ENCODE assay signal across 17 mouse cellular contexts in genomic region chr13:72122230-72122627, GRCm38 (mm10).
DNase-seq lines count a peak whose midpoint lies in the region; ATAC-seq and TF ChIP-seq lines count a peak whose summit lies in the region.
"Had no signal": no experiment of that assay in that cellular context is flagged by ENCODE, and none has a peak within 500 bp of the region (broad histone marks: within the 10 kb centered on the region; RNA-seq: fewer than 3 reads in every experiment).

No protein-coding gene starts in this region.

- no peak for TF ChIP-seq CTCF in E14TG2a.4 (conservative IDR thresholded peaks at IDR 0.05; ENCODE audit: low read length)

- DNase-seq in cerebellum, postnatal 14 days: peak; percentile 53 to 55
- DNase-seq in cerebellum, adult 18-20 months: no peak
- DNase-seq in right cerebral cortex, postnatal 4 days: no peak
- no peak for DNase-seq in kidney, adult 11 months
- DNase-seq: adrenal gland, adult 2 months; cerebellum, adult 9-10 months; gastrocnemius, postnatal 36 days; liver; lung, adult 18-20 months; right cerebral cortex, adult 18-20 months had no signal

- ATAC-seq in forebrain, embryonic 13.5 days: peak; percentile 34; the same call in 1 of the 2 replicates
- ATAC-seq in midbrain, embryonic 12.5 days (ENCODE audit: low FRiP score, low read depth): peak; percentile 25; the same call in 1 of the 2 replicates
- ATAC-seq in intestine, embryonic 15.5 days: no peak

- H3K36me3 ChIP-seq in E14TG2a.4 (ENCODE audit: insufficient read depth, low read length): no peaks in the 10 kb centered on the region
- H3K36me3 ChIP-seq in forebrain, embryonic 13.5 days (ENCODE audit: poor library complexity, severe bottlenecking): no peaks in the 10 kb centered on the region
- H3K36me3 ChIP-seq in midbrain, embryonic 12.5 days: no peaks in the 10 kb centered on the region
- H3K36me3 ChIP-seq in intestine, embryonic 15.5 days: no peaks in the 10 kb centered on the region
- H3K36me3 ChIP-seq: kidney, embryonic 15.5 days had no signal

- H3K9me3 ChIP-seq in E14TG2a.4 (ENCODE audit: low read length): no peaks in the 10 kb centered on the region
- H3K9me3 ChIP-seq in forebrain, embryonic 13.5 days (replicated peaks): no peaks in the 10 kb centered on the region
- no peaks in the 10 kb centered on the region for H3K9me3 ChIP-seq in midbrain, embryonic 12.5 days
- no peaks in the 10 kb centered on the region for H3K9me3 ChIP-seq in intestine, embryonic 15.5 days
- H3K9me3 ChIP-seq: kidney, embryonic 15.5 days had no signal

- H3K9ac ChIP-seq in forebrain, embryonic 13.5 days: no peak overlapping the region
- H3K9ac ChIP-seq in midbrain, embryonic 12.5 days (replicated peaks): no peak overlapping the region
- no peak overlapping the region for H3K9ac ChIP-seq in intestine, embryonic 15.5 days
- H3K9ac ChIP-seq: kidney, embryonic 15.5 days had no signal

- H3K4me2 ChIP-seq in forebrain, embryonic 13.5 days: peak overlapping the region; percentile 26; the same call in 1 of the 2 replicates
- H3K4me2 ChIP-seq in midbrain, embryonic 12.5 days (replicated peaks): peak overlapping the region; percentile 33
- H3K4me2 ChIP-seq in intestine, embryonic 15.5 days (replicated peaks): no peak overlapping the region
- H3K4me2 ChIP-seq: kidney, embryonic 15.5 days had no signal

- 4% methylated on average over 11 of the region's 11 CpGs for WGBS in forebrain, embryonic 13.5 days
- 13% methylated on average over 11 of the region's 11 CpGs for WGBS in midbrain, embryonic 12.5 days
- WGBS in intestine, embryonic 15.5 days: 64% methylated on average over 11 of the region's 11 CpGs

- H3K4me1 ChIP-seq in E14TG2a.4 (replicated peaks; ENCODE audit: low read depth, low read length): peaks cover 9% of the 10 kb centered on the region; the same call in 1 of the 2 replicates
- peaks cover 21% of the 10 kb centered on the region for H3K4me1 ChIP-seq in forebrain, embryonic 13.5 days
- H3K4me1 ChIP-seq in midbrain, embryonic 12.5 days: peaks cover 31% of the 10 kb centered on the region
- no peaks in the 10 kb centered on the region for H3K4me1 ChIP-seq in intestine, embryonic 15.5 days (replicated peaks)

- peaks cover 21% of the 10 kb centered on the region for H3K27me3 ChIP-seq in E14TG2a.4 (ENCODE audit: insufficient read depth, low read length)
- peaks cover 79% of the 10 kb centered on the region for H3K27me3 ChIP-seq in forebrain, embryonic 13.5 days
- peaks cover 76% of the 10 kb centered on the region for H3K27me3 ChIP-seq in midbrain, embryonic 12.5 days
- 0 out of 2 replicates have a peak, but pooled peaks cover 3% of the 10 kb centered on the region for H3K27me3 ChIP-seq in intestine, embryonic 15.5 days (replicated peaks)
- H3K27me3 ChIP-seq: CH12.LX had no signal

- H3K27ac ChIP-seq in forebrain, embryonic 13.5 days: no peak overlapping the region
- peak overlapping the region; percentile 70 for H3K27ac ChIP-seq in midbrain, embryonic 12.5 days (replicated peaks)
- no peak overlapping the region for H3K27ac ChIP-seq in intestine, embryonic 15.5 days
- H3K27ac ChIP-seq: kidney, embryonic 15.5 days; macrophage had no signal

- peak overlapping the region; percentile 43 for H3K4me3 ChIP-seq in E14TG2a.4 (replicated peaks; ENCODE audit: low read length)
- no peak overlapping the region for H3K4me3 ChIP-seq in forebrain, embryonic 13.5 days
- no peak overlapping the region for H3K4me3 ChIP-seq in midbrain, embryonic 12.5 days
- H3K4me3 ChIP-seq in intestine, embryonic 15.5 days (replicated peaks): no peak overlapping the region
- H3K4me3 ChIP-seq: kidney, embryonic 15.5 days had no signal

Comparison
In these comparisons a context has a peak if more than half of its experiments do, and no peak if none do; other contexts are left out.
1. DNase-seq: peak in cerebellum, postnatal 14 days (2 of 2); none in cerebellum, adult 18-20 months (0 of 2), right cerebral cortex, postnatal 4 days (single experiment) and kidney, adult 11 months (single experiment).